Mouse (Mus musculus) inflammation-experienced regulatory T-cells, adult 16 weeks (primary cell): ENCODE data around the gene Btbd35f6. TPM values are rescaled to one million over a fixed set of nuclear protein-coding genes. Genes with fewer than 3 reads are reported as not detected.

Source experiments
- polyA plus RNA-seq: library from polyadenylated mRNA; unstranded; fragments of 100-300 nt; shearing (Covaris generic); gene quantifications from one replicate; pipeline ENCODE4 v1.2.1, GENCODE M21; 2017

Btbd35f6 gene
- not detected for polyA plus RNA-seq

DNA sequence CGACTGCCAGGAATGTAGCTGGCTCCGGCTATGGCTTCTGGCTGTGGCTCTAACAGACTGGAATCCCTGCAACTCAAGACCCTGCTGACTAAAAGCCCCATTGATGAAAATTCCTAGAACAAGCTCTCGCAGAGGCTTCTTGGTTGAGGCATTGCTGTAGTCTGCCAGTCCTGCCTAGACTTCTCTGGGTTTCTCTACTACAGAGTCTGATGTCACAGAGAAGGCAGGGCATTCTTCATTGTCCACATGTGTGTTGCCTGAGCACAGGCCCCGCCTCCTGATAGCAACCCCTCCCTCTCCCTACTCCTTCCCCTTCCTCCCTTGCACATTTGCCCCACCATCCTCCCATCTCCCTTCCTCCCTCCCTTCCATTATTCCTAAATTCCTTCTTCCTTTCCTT lies at the start of gene Btbd35f6:
Gene Btbd35f6 (minus strand): TSS at position 101 of the 400 bp plus-strand sequence.

DNA sequence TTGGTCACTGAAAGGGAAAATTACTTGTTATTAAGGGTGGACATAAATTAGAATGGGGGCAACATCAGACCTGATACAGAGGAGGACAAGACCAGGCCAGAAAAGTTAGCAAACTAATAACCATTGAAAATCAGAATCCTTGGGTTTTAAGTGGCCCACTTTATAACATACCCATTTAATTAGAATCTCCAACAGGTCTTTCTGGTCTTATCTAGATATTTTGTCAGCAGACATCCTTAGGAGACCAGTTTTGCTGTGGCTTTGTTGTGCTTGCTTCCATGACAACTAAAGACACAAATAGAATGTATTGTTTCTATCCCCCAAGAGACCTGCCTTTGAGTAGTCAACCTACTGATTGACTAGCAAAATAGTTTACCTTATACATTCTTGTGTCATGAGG lies 30.4 kb upstream of the Btbd35f6 start, which contains the start of gene Gm21870:
Gene Gm21870 (minus strand): TSS at position 101 of the 400 bp plus-strand sequence.

Other genes with a start within 250 kb of the Btbd35f6 start
- gene Gm21870, start 30.3 kb upstream of the Btbd35f6 start, polyA plus RNA-seq: not detected
- not detected for gene Btbd35f9, start 205.0 kb upstream of the Btbd35f6 start, polyA plus RNA-seq